Mouse (Mus musculus): ENCODE results near the gene Cdyl2.

The Cdyl2 gene

GRCm38 (mm10) chr8:116536786-116537185 lies 196.0 kb downstream of the Cdyl2 start:
- DNase-seq (ENCODE audit: low spot score): no peak

GRCm38 (mm10) chr8:116533081-116533480 lies 199.7 kb downstream of the Cdyl2 start:
- no peak for DNase-seq (ENCODE audit: low spot score)

- no peak for DNase-seq (ENCODE audit: low spot score)
Measured at GRCm38 (mm10) chr8:116528736-116529135, 204.1 kb downstream of the Cdyl2 start.

GRCm38 (mm10) chr8:116524915-116525314 lies 207.9 kb downstream of the Cdyl2 start:
- DNase-seq (ENCODE audit: low spot score): no peak
